Mouse (Mus musculus) fat pad, adult 2 months (tissue): ENCODE results near the gene Hoxa1.

Experiments
- DNase-seq: peaks from one replicate; pipeline ENCODE4 v3.0.0-alpha.2; 2011; ENCODE audit warnings: low read depth, low spot score; ENCODE audit errors: extremely low read depth

The Hoxa1 gene

DNA sequence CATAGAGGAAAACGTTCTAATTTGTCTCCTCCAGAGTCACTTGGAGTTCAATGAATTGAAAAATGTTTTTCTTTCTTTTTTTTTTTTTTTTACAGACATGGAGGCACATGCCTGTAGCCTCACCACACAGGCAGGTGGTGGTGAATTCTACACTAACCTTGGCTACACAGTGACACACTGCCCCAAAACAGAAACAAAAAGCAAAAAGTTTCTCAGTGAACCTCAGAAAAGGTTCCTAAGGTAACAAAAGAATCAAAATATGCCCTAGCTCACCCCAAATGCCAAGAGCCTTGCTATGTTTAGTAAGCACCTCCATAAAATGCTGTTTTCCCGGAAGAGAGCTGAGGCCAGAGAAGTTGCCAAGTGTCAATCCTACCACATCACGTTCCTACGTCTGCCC, 46.3 kb downstream of the Hoxa1 start:
- DNase-seq, result no peak

DNA sequence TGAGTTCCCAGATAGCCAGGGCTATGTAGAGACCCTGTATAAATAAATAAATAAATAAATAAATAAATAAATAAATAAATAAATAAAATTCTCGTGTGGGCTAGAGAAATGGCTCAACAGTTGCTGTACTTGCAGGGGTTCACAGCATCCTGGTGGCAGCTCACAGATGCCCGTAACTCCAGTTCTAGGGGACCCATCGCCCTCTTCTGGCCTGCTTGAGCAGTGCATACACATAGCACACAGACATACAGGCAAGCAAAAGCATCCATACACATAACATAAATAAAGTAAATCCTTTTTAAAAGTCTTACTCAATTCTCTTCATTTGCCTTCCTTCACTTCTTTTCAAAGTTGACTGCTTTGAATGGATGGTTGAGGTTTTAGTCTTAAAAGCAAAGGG, 50.7 kb downstream of the Hoxa1 start:
- no peak for DNase-seq

DNA sequence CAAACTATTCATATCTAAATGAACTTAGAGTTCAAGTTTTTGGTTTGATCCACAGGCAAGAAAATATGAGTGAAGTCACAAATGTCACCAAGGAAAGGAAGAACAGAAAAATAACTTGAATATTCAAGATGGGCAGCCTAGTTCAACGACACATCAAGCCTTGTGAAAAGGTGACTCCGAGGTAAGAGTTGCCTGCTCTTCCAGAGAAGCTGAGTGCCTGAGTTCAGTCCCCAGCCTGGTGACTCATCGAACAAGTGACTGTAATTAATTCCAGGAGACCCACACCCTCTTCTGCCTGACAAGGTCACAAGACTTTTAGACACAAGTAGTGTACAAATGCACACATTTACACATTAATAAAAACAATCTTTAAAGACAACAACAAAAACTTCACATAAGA, 51.4 kb downstream of the Hoxa1 start:
- DNase-seq, result no peak

DNA sequence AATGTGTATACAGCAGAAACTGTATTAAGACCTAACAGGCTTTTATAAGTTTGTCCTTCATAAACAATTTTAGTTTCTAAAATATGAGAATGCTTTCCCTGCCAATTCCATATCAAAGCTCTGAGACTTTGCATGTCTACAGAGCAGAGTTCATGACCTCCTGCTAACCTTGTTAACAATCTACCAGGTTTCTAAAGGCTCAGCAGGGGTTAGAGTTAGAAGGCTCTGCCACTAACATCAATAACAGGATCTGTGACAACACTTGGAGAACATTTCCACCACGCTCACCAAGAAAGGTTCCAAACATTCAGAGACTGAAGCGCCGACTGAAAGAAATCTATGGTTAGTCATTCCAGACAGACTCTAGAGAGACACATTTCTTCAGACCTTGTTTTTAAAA, 51.9 kb downstream of the Hoxa1 start:
- DNase-seq, result no peak
